7 mouse cellular contexts compared by ENCODE assay signal in genomic region chr8:91069407-91069806, GRCm38 (mm10). TPM values are rescaled to one million over a fixed set of nuclear protein-coding genes. Genes with fewer than 3 reads are reported as not detected.
DNase-seq lines count a peak whose midpoint lies in the region; ATAC-seq and TF ChIP-seq lines count a peak whose summit lies in the region.

No protein-coding gene starts in this region.

- H3K36me3 ChIP-seq in testis, adult 2 months (ENCODE audit: control insufficient read depth, insufficient read depth, low read length), result no peaks in the 10 kb centered on the region
- no peaks in the 10 kb centered on the region for H3K36me3 ChIP-seq in heart, embryonic 16.5 days (ENCODE audit: control insufficient read depth, insufficient read depth)
- no peaks in the 10 kb centered on the region for H3K36me3 ChIP-seq in limb, embryonic 12.5 days
- no peaks in the 10 kb centered on the region for H3K36me3 ChIP-seq in neural tube, embryonic 13.5 days

- H3K9me3 ChIP-seq in heart, embryonic 16.5 days (replicated peaks; ENCODE audit: control insufficient read depth, low read length), result no peaks in the 10 kb centered on the region
- H3K9me3 ChIP-seq in limb, embryonic 12.5 days, result no peaks in the 10 kb centered on the region
- no peaks in the 10 kb centered on the region for H3K9me3 ChIP-seq in neural tube, embryonic 13.5 days

- H3K4me3 ChIP-seq in testis, adult 2 months (ENCODE audit: control insufficient read depth, low read depth, low read length), result peak overlapping the region; percentile 87
- H3K4me3 ChIP-seq in heart, embryonic 16.5 days (ENCODE audit: low read length), result peak overlapping the region; percentile 96
- H3K4me3 ChIP-seq in limb, embryonic 12.5 days (replicated peaks), result peak overlapping the region; percentile 93
- H3K4me3 ChIP-seq in neural tube, embryonic 13.5 days, result peak overlapping the region; percentile 65

- TF ChIP-seq CTCF in testis, adult 2 months (IDR thresholded peaks at IDR 0.05; ENCODE audit: control insufficient read depth, insufficient read depth, insufficient replicate concordance, low read depth, low read length), result no peak

- H3K4me1 ChIP-seq in testis, adult 2 months (ENCODE audit: control insufficient read depth, insufficient read depth, low read length), result peaks cover 8% of the 10 kb centered on the region
- peaks cover 10% of the 10 kb centered on the region for H3K4me1 ChIP-seq in heart, embryonic 16.5 days (ENCODE audit: control insufficient read depth, insufficient read depth, low read length)
- peaks cover 12% of the 10 kb centered on the region for H3K4me1 ChIP-seq in limb, embryonic 12.5 days (replicated peaks)
- peaks cover 23% of the 10 kb centered on the region for H3K4me1 ChIP-seq in neural tube, embryonic 13.5 days (replicated peaks)

- no peak overlapping the region for H3K27ac ChIP-seq in testis, adult 2 months (ENCODE audit: control insufficient read depth, insufficient read depth, low read depth, low read length)
- H3K27ac ChIP-seq in heart, embryonic 16.5 days (ENCODE audit: low read length), result no peak overlapping the region
- H3K27ac ChIP-seq in limb, embryonic 12.5 days, result no peak overlapping the region
- no peak overlapping the region for H3K27ac ChIP-seq in neural tube, embryonic 13.5 days (replicated peaks)

- H3K27me3 ChIP-seq in testis, adult 2 months (ENCODE audit: control insufficient read depth, insufficient read depth, low read length), result no peaks in the 10 kb centered on the region
- H3K27me3 ChIP-seq in heart, embryonic 16.5 days (ENCODE audit: control insufficient read depth, insufficient read depth, low read length), result no peaks in the 10 kb centered on the region
- H3K27me3 ChIP-seq in limb, embryonic 12.5 days, result no peaks in the 10 kb centered on the region
- no peaks in the 10 kb centered on the region for H3K27me3 ChIP-seq in neural tube, embryonic 13.5 days

- peak overlapping the region; percentile 63 for H3K4me2 ChIP-seq in heart, embryonic 16.5 days (ENCODE audit: low read depth, low read length)
- peak overlapping the region; percentile 64 for H3K4me2 ChIP-seq in limb, embryonic 12.5 days
- peak overlapping the region; percentile 65 for H3K4me2 ChIP-seq in neural tube, embryonic 13.5 days

- WGBS in heart, embryonic 16.5 days, result 6% methylated on average over 10 of the region's 10 CpGs
- WGBS in limb, embryonic 12.5 days, result 8% methylated on average over 10 of the region's 10 CpGs
- WGBS in neural tube, embryonic 13.5 days, result 6% methylated on average over 10 of the region's 10 CpGs

- peak overlapping the region; percentile 47 for H3K9ac ChIP-seq in heart, embryonic 16.5 days (ENCODE audit: low read length)
- H3K9ac ChIP-seq in limb, embryonic 12.5 days (replicated peaks), result peak overlapping the region; percentile 78
- peak overlapping the region; percentile 61 for H3K9ac ChIP-seq in neural tube, embryonic 13.5 days

- no peak for DNase-seq in testis, postnatal 14 days (ENCODE audit: low spot score)
- peak; percentile 35 to 41 for DNase-seq in cerebellum, postnatal 14 days
- no peak for DNase-seq in gastrocnemius, postnatal 4 days (ENCODE audit: low spot score in 2 of 2)

- 0 out of 2 replicates have a peak, but pooled peaks have one; percentile 1 for ATAC-seq in heart, embryonic 16.5 days (replicated peaks; ENCODE audit: extremely low read depth, insufficient read depth, low FRiP score)
- no peak for ATAC-seq in limb, embryonic 12.5 days (ENCODE audit: insufficient number of reproducible peaks, insufficient read depth, low FRiP score, low TSS enrichment, low read depth)
- ATAC-seq in neural tube, embryonic 13.5 days (ENCODE audit: low read depth), result peak; percentile 15; the same call in 1 of the 2 replicates

- no peak for TF ChIP-seq POLR2A in testis, adult 2 months (IDR thresholded peaks at IDR 0.05; ENCODE audit: control insufficient read depth, low read depth, low read length)

RNA-seq across cellular contexts. Expression of gene Rbl2, which starts 0.5 kb away (rescaled TPM):
- 176 and 184 TPM in 2 replicates for polyA plus RNA-seq in testis, adult 2 months (2012; rRNA removed)
- polyA plus RNA-seq in heart, embryonic 16.5 days (2015; fragmentation: Nextera tagmentation; extraction: Ambion mirVana), result 20.7 and 20.9 TPM in 2 replicates
- 12.1 and 13.0 TPM in 2 replicates for polyA plus RNA-seq in limb, embryonic 12.5 days (2016; fragmentation: Nextera tagmentation; extraction: Ambion mirVana)
- polyA plus RNA-seq in neural tube, embryonic 13.5 days (2015; fragmentation: Nextera tagmentation; extraction: Ambion mirVana), result 17.8 and 19.0 TPM in 2 replicates
- 10 to 100 TPM; 17.2 to 22.2 TPM for total RNA-seq in gastrocnemius, postnatal 4 days (2021)

Comparison
In these comparisons a context has a peak if more than half of its experiments do, and no peak if none do; other contexts are left out.
1. DNase-seq: peak in cerebellum, postnatal 14 days (2 of 2); none in testis, postnatal 14 days (single experiment) and gastrocnemius, postnatal 4 days (0 of 2).
2. Peak in every context shown above with its lines, with median percentiles within 50 percentile points of each other: H3K4me3 ChIP-seq, H3K4me2 ChIP-seq and H3K9ac ChIP-seq.